Mouse (Mus musculus) embryonic facial prominence, embryonic 15.5 days (tissue): ENCODE results near the gene Srms. TPM values are rescaled to one million over a fixed set of nuclear protein-coding genes. Genes with fewer than 3 reads are reported as not detected.
A peak's percentile ranks its signal among the peaks of the same experiment; 100 is the strongest.
"Not testable (repeated sequence)": the region's sequence is repeated elsewhere in the genome, so short reads cannot be mapped to it uniquely, and the experiment has no call there.

Experiments
- ATAC-seq: fragments of 200-750 bp; cut with Nextera tagmentation; 2 replicates; pipeline ENCODE4 v1.8.0; 2017; ENCODE audit warnings: low read depth, moderate TSS enrichment; ENCODE audit not compliant: insufficient number of reproducible peaks, low FRiP score, low TSS enrichment
- H3K27ac ChIP-seq: fragments of 300-500 bp; sonication (generic); replicated peaks from 2 replicates; pipeline ENCODE4 v1.5.1; 2015; ENCODE audit warnings: mild to moderate bottlenecking, inconsistent platforms
- H3K27me3 ChIP-seq: fragments of 300-500 bp; sonication (generic); 2 replicates; pipeline ENCODE4 v1.6.1; 2015; ENCODE audit warnings: inconsistent platforms
- H3K36me3 ChIP-seq: fragments of 300-500 bp; sonication (generic); 2 replicates; pipeline ENCODE4 v1.6.1; 2015; ENCODE audit warnings: mild to moderate bottlenecking, inconsistent platforms
- H3K4me1 ChIP-seq: fragments of 300-500 bp; sonication (generic); 2 replicates; pipeline ENCODE4 v1.6.1; 2015; ENCODE audit warnings: inconsistent platforms
- H3K4me2 ChIP-seq: fragments of 300-500 bp; sonication (generic); replicated peaks from 2 replicates; pipeline ENCODE4 v1.6.1; 2015; ENCODE audit warnings: mild to moderate bottlenecking, inconsistent platforms
- H3K4me3 ChIP-seq: fragments of 300-500 bp; sonication (generic); replicated peaks from 2 replicates; pipeline ENCODE4 v1.5.1; 2015; ENCODE audit warnings: mild to moderate bottlenecking, inconsistent platforms
- H3K9ac ChIP-seq: fragments of 300-500 bp; sonication (generic); 2 replicates; pipeline ENCODE4 v1.6.1; 2015; ENCODE audit warnings: inconsistent platforms
- H3K9me3 ChIP-seq: fragments of 300-500 bp; sonication (generic); replicated peaks from 2 replicates; pipeline ENCODE4 v1.6.1; 2016; ENCODE audit warnings: inconsistent platforms
- WGBS: fragments of 180-500 bp; shearing (Covaris S2); methylation state at CpG from one replicate; pipeline ENCODE4 v1.1.7; 2015; 5-methylcytosine and 5-hydroxymethylcytosine counted together
- polyA plus RNA-seq: library from polyadenylated mRNA; unstranded; fragments of >200 nt; fragmentation: Nextera tagmentation; extraction: Ambion mirVana; gene quantifications from 2 replicates; pipeline ENCODE4 v1.2.1, GENCODE M21; 2015

The Srms gene
- polyA plus RNA-seq, 1 experiment from 2014 or later = 0.64 TPM

GRCm38 (mm10) chr2:181191936-181192335 is 21.0 kb downstream of the Srms start:
- H3K9me3 ChIP-seq = no peaks in the 10 kb centered on the region
- H3K9ac ChIP-seq = no peak overlapping the region
- no peaks in the 10 kb centered on the region for H3K36me3 ChIP-seq
- peaks cover 9% of the 10 kb centered on the region for H3K4me1 ChIP-seq
- H3K4me2 ChIP-seq = no peak overlapping the region
- 56% methylated on average over 4 of the region's 4 CpGs for WGBS
- H3K4me3 ChIP-seq = no peak overlapping the region
- H3K27me3 ChIP-seq = no peaks in the 10 kb centered on the region
- H3K27ac ChIP-seq = no peak overlapping the region
- no peak for ATAC-seq

GRCm38 (mm10) chr2:181191385-181191784 is 21.6 kb downstream of the Srms start:
- not testable (repeated sequence) for H3K9ac ChIP-seq, H3K4me2 ChIP-seq, ATAC-seq, H3K36me3 ChIP-seq, H3K4me1 ChIP-seq, H3K27ac ChIP-seq, H3K4me3 ChIP-seq, H3K9me3 ChIP-seq, H3K27me3 ChIP-seq
- WGBS = 60% methylated on average over 4 of the region's 4 CpGs

GRCm38 (mm10) chr2:181189321-181189720 is 23.7 kb downstream of the Srms start:
- peaks cover 12% of the 10 kb centered on the region for H3K4me1 ChIP-seq
- no peaks in the 10 kb centered on the region for H3K27me3 ChIP-seq
- H3K27ac ChIP-seq = peak overlapping the region; percentile 39; the same call in 1 of the 2 replicates
- no peak overlapping the region for H3K9ac ChIP-seq
- H3K4me3 ChIP-seq = no peak overlapping the region
- no peak for ATAC-seq
- H3K36me3 ChIP-seq = no peaks in the 10 kb centered on the region
- WGBS = 78% methylated on average over 1 of the region's 1 CpGs
- no peaks in the 10 kb centered on the region for H3K9me3 ChIP-seq
- no peak overlapping the region for H3K4me2 ChIP-seq

- H3K9ac ChIP-seq = no peak overlapping the region
- WGBS = 27% methylated on average over 2 of the region's 2 CpGs
- H3K27ac ChIP-seq = peak overlapping the region; percentile 39; the same call in 1 of the 2 replicates
- ATAC-seq = no peak
- H3K27me3 ChIP-seq = no peaks in the 10 kb centered on the region
- peak overlapping the region; percentile 83 for H3K4me2 ChIP-seq
- H3K4me1 ChIP-seq = peaks cover 12% of the 10 kb centered on the region
- H3K36me3 ChIP-seq = no peaks in the 10 kb centered on the region
- no peak overlapping the region for H3K4me3 ChIP-seq
- no peaks in the 10 kb centered on the region for H3K9me3 ChIP-seq
Observed at GRCm38 (mm10) chr2:181188681-181189080, 24.3 kb downstream of the Srms start.

- Histone ChIP-seq H3K9me3 (no peaks in the 10 kb centered on the region), H3K4me1 (peaks cover 12% of the 10 kb centered on the region), H3K36me3 (no peaks in the 10 kb centered on the region), H3K9ac (peak within 1 kb of the TSS; percentile 88), H3K27me3 (no peaks in the 10 kb centered on the region), H3K27ac (peak within 1 kb of the TSS; percentile 94), H3K4me2 (peak within 1 kb of the TSS; percentile 83), H3K4me3 (peak within 1 kb of the TSS; percentile 79)
- WGBS = under 1% methylated on average over 64 of the region's 64 CpGs
- peak; percentile 96 for ATAC-seq
Observed at GRCm38 (mm10) chr2:181187121-181188000, 25.6 kb downstream of the Srms start, which contains the start of gene Ppdpf. TSS of gene Ppdpf (plus strand) at chr2:181187247.

- H3K9ac ChIP-seq = peak overlapping the region; percentile 88; the same call in 1 of the 2 replicates
- no peaks in the 10 kb centered on the region for H3K27me3 ChIP-seq
- peak; percentile 82 for ATAC-seq
- peak overlapping the region; percentile 94 for H3K27ac ChIP-seq
- WGBS = under 1% methylated on average over 14 of the region's 14 CpGs
- peak overlapping the region; percentile 79 for H3K4me3 ChIP-seq
- H3K9me3 ChIP-seq = no peaks in the 10 kb centered on the region
- H3K4me2 ChIP-seq = peak overlapping the region; percentile 83
- H3K36me3 ChIP-seq = no peaks in the 10 kb centered on the region
- peaks cover 12% of the 10 kb centered on the region for H3K4me1 ChIP-seq
Observed at GRCm38 (mm10) chr2:181186635-181187034, 26.4 kb downstream of the Srms start.

GRCm38 (mm10) chr2:181180898-181181297 is 32.1 kb downstream of the Srms start:
- H3K9me3 ChIP-seq = no peaks in the 10 kb centered on the region
- H3K36me3 ChIP-seq = no peaks in the 10 kb centered on the region
- H3K4me1 ChIP-seq = no peaks in the 10 kb centered on the region
- no peak overlapping the region for H3K4me3 ChIP-seq
- ATAC-seq = no peak
- H3K27ac ChIP-seq = no peak overlapping the region
- no peak overlapping the region for H3K4me2 ChIP-seq
- no peaks in the 10 kb centered on the region for H3K27me3 ChIP-seq
- no peak overlapping the region for H3K9ac ChIP-seq
- WGBS = 81% methylated on average over 6 of the region's 6 CpGs

- H3K4me3 ChIP-seq = no peak overlapping the region
- H3K9me3 ChIP-seq = no peaks in the 10 kb centered on the region
- 76% methylated on average over 5 of the region's 5 CpGs for WGBS
- H3K27me3 ChIP-seq = no peaks in the 10 kb centered on the region
- no peaks in the 10 kb centered on the region for H3K4me1 ChIP-seq
- H3K4me2 ChIP-seq = no peak overlapping the region
- ATAC-seq = no peak
- H3K36me3 ChIP-seq = no peaks in the 10 kb centered on the region
- H3K9ac ChIP-seq = no peak overlapping the region
- H3K27ac ChIP-seq = no peak overlapping the region
Observed at GRCm38 (mm10) chr2:181178471-181178870, 34.5 kb downstream of the Srms start.

- H3K36me3 ChIP-seq = no peaks in the 10 kb centered on the region
- H3K9ac ChIP-seq = no peak overlapping the region
- H3K27me3 ChIP-seq = no peaks in the 10 kb centered on the region
- no peak overlapping the region for H3K27ac ChIP-seq
- WGBS = 76% methylated on average over 3 of the region's 3 CpGs
- no peak for ATAC-seq
- no peak overlapping the region for H3K4me2 ChIP-seq
- H3K9me3 ChIP-seq = no peaks in the 10 kb centered on the region
- no peaks in the 10 kb centered on the region for H3K4me1 ChIP-seq
- H3K4me3 ChIP-seq = no peak overlapping the region
Observed at GRCm38 (mm10) chr2:181178015-181178414, 35.0 kb downstream of the Srms start.

- Histone ChIP-seq H3K27me3 (no peaks in the 10 kb centered on the region), H3K4me1 (no peaks in the 10 kb centered on the region), H3K9ac (no peak overlapping the region), H3K9me3 (no peaks in the 10 kb centered on the region), H3K36me3 (no peaks in the 10 kb centered on the region), H3K4me3 (no peak overlapping the region), H3K4me2 (no peak overlapping the region), H3K27ac (no peak overlapping the region)
- 81% methylated on average over 3 of the region's 3 CpGs for WGBS
- no peak for ATAC-seq
Observed at GRCm38 (mm10) chr2:181174646-181175045, 38.3 kb downstream of the Srms start.

GRCm38 (mm10) chr2:181166469-181166868 is 46.5 kb downstream of the Srms start:
- Histone ChIP-seq H3K4me2 (no peak overlapping the region), H3K4me1 (no peaks in the 10 kb centered on the region), H3K27me3 (no peaks in the 10 kb centered on the region), H3K4me3 (no peak overlapping the region), H3K9me3 (no peaks in the 10 kb centered on the region), H3K27ac (no peak overlapping the region), H3K9ac (no peak overlapping the region), H3K36me3 (no peaks in the 10 kb centered on the region)
- ATAC-seq = no peak
- WGBS = 70% methylated on average over 5 of the region's 5 CpGs
